Mouse (Mus musculus) midbrain, embryonic 10.5 days (tissue): Measurements from ENCODE around the gene Osbpl10. TPM values are rescaled to one million over a fixed set of nuclear protein-coding genes. Genes with fewer than 3 reads are reported as not detected.

ENCODE experiments used
- DNase-seq: peaks from one replicate; pipeline ENCODE4 v3.0.0-alpha.2; 2017; ENCODE audit warnings: low spot score
- H3K27ac ChIP-seq: fragments of 300-500 bp; sonication (generic); replicated peaks from 2 replicates; pipeline ENCODE4 v1.5.1; 2016; ENCODE audit warnings: mild to moderate bottlenecking
- H3K27me3 ChIP-seq: fragments of 300-500 bp; sonication (generic); 2 replicates; pipeline ENCODE4 v1.6.1; 2016; ENCODE audit warnings: low read depth, mild to moderate bottlenecking; ENCODE audit not compliant: poor library complexity, severe bottlenecking
- H3K36me3 ChIP-seq: fragments of 300-500 bp; sonication (generic); 2 replicates; pipeline ENCODE4 v1.6.1; 2016; ENCODE audit warnings: mild to moderate bottlenecking, moderate library complexity
- H3K4me1 ChIP-seq: fragments of 300-500 bp; sonication (generic); 2 replicates; pipeline ENCODE4 v1.6.1; 2016
- H3K4me3 ChIP-seq: fragments of 300-500 bp; sonication (generic); 2 replicates; pipeline ENCODE4 v1.5.1; 2016; ENCODE audit warnings: mild to moderate bottlenecking, moderate library complexity
- H3K9me3 ChIP-seq: fragments of 300-500 bp; sonication (generic); replicated peaks from 2 replicates; pipeline ENCODE4 v1.6.1; 2016; ENCODE audit warnings: mild to moderate bottlenecking
- WGBS: fragments of 180-500 bp; shearing (Covaris S2); methylation state at CpG from one replicate; pipeline ENCODE4 v1.1.7; 2016; 5-methylcytosine and 5-hydroxymethylcytosine counted together
- polyA plus RNA-seq: library from polyadenylated mRNA; unstranded; fragments of >200 nt; fragmentation: Nextera tagmentation; extraction: Ambion mirVana; gene quantifications from 2 replicates; pipeline ENCODE4 v1.2.1, GENCODE M21; 2016

Osbpl10 gene
- polyA plus RNA-seq, 1 experiment from 2014 or later = 1.5 TPM

DNA sequence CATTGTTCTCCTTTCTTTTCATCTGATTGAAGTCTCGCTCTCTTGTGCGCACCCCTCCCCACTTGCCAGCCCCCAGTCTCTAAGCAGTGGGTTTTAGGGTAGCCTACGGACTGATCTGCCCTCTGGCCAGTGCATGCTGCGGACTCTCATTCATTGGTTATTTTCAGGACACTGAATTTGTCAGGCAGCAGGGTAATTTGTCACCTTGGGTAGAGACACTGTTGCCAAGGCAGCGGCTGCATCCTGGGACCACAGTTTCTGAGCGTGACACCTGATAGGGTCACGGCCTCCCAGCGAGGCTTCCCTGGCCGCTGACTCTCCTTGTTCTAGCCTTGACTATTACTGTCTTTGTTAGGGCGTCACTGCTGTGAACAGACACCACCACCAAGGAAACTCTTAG is 149.0 kb downstream of the Osbpl10 start:
- no peak overlapping the region for H3K4me3 ChIP-seq
- DNase-seq = peak; percentile 16
- H3K27me3 ChIP-seq = no peaks in the 10 kb centered on the region

DNA sequence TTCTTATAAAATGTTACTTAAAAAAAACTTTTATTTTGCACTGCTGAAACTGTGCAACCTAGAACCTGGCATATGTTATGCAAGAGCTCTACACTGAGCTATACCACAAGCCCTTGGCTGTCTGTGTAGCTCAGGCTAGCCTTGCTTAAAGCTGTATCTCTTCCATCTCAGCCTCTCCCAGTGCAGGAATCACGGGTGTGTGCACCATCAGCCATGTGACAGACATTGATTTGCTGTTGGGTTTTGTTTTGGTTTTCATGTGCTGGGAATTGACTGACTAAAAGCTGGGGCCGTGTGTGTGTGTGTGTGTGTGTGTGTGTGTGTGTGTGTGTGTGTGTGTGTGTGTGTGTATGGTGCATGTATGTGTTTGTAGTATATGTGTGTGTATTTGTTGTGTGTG is 155.6 kb downstream of the Osbpl10 start:
- no peak overlapping the region for H3K4me3 ChIP-seq
- H3K27ac ChIP-seq = no peak overlapping the region
- H3K36me3 ChIP-seq = no peaks in the 10 kb centered on the region
- no peaks in the 10 kb centered on the region for H3K27me3 ChIP-seq
- DNase-seq = no peak
- H3K9me3 ChIP-seq = no peaks in the 10 kb centered on the region
- peaks cover 21% of the 10 kb centered on the region for H3K4me1 ChIP-seq
- WGBS = 83% methylated on average over 2 of the region's 2 CpGs

More for the DNA sequence above, 149.0 kb downstream of the Osbpl10 start:
- H3K9me3 ChIP-seq = no peaks in the 10 kb centered on the region
- WGBS = 50% methylated on average over 10 of the region's 10 CpGs
- H3K4me1 ChIP-seq = peaks cover 18% of the 10 kb centered on the region
- peak overlapping the region; percentile 29 for H3K27ac ChIP-seq
- H3K36me3 ChIP-seq = no peaks in the 10 kb centered on the region

GRCm38 (mm10) chr9:115134736-115135135 is 156.4 kb downstream of the Osbpl10 start:
- Histone ChIP-seq H3K9me3 (no peaks in the 10 kb centered on the region), H3K36me3 (no peaks in the 10 kb centered on the region), H3K4me3 (no peak overlapping the region), H3K4me1 (peaks cover 21% of the 10 kb centered on the region), H3K27ac (no peak overlapping the region), H3K27me3 (no peaks in the 10 kb centered on the region)
- WGBS = 72% methylated on average over 4 of the region's 4 CpGs
- DNase-seq = no peak

DNA sequence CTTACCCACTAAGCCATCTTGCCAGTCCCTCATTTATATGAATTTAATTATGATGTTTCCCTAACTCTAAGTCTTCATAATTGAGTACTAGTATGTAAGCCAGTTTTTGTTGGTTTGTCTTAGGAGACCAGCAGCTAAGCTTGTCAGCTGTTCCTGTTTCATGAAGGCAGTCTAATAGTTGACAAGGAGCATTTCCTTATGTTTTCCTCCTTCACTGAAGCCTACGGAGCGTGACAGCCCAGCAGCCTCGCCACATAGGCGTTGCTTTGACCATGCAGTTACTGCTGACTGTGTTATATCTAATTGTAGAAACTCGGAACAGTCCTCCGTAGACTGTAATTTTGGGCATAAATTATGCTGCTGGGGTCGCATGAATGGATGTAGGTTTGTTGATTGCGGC is 157.0 kb downstream of the Osbpl10 start:
- Histone ChIP-seq H3K27me3 (no peaks in the 10 kb centered on the region), H3K9me3 (no peaks in the 10 kb centered on the region), H3K27ac (no peak overlapping the region), H3K4me3 (no peak overlapping the region), H3K36me3 (no peaks in the 10 kb centered on the region), H3K4me1 (peaks cover 21% of the 10 kb centered on the region)
- DNase-seq = no peak
- 85% methylated on average over 8 of the region's 8 CpGs for WGBS

GRCm38 (mm10) chr9:115137858-115138257 is 159.5 kb downstream of the Osbpl10 start:
- no peak overlapping the region for H3K27ac ChIP-seq
- 76% methylated on average over 3 of the region's 3 CpGs for WGBS
- H3K4me1 ChIP-seq = peaks cover 21% of the 10 kb centered on the region
- no peak overlapping the region for H3K4me3 ChIP-seq
- H3K27me3 ChIP-seq = no peaks in the 10 kb centered on the region
- H3K36me3 ChIP-seq = no peaks in the 10 kb centered on the region
- H3K9me3 ChIP-seq = no peaks in the 10 kb centered on the region
- no peak for DNase-seq

- Histone ChIP-seq H3K27ac (no peak overlapping the region), H3K4me1 (peaks cover 18% of the 10 kb centered on the region), H3K27me3 (no peaks in the 10 kb centered on the region), H3K36me3 (no peaks in the 10 kb centered on the region), H3K4me3 (no peak overlapping the region), H3K9me3 (no peaks in the 10 kb centered on the region)
- DNase-seq = no peak
- 84% methylated on average over 14 of the region's 14 CpGs for WGBS
These were observed 161.4 kb downstream of the Osbpl10 start for GRCm38 (mm10) chr9:115139597-115140332.

GRCm38 (mm10) chr9:115147141-115147540 is 168.8 kb downstream of the Osbpl10 start:
- DNase-seq = no peak
- H3K9me3 ChIP-seq = peaks cover 18% of the 10 kb centered on the region
- H3K4me1 ChIP-seq = no peaks in the 10 kb centered on the region
- no peak overlapping the region for H3K27ac ChIP-seq
- WGBS = 89% methylated on average over 5 of the region's 5 CpGs
- no peaks in the 10 kb centered on the region for H3K36me3 ChIP-seq
- no peaks in the 10 kb centered on the region for H3K27me3 ChIP-seq
- no peak overlapping the region for H3K4me3 ChIP-seq

DNA sequence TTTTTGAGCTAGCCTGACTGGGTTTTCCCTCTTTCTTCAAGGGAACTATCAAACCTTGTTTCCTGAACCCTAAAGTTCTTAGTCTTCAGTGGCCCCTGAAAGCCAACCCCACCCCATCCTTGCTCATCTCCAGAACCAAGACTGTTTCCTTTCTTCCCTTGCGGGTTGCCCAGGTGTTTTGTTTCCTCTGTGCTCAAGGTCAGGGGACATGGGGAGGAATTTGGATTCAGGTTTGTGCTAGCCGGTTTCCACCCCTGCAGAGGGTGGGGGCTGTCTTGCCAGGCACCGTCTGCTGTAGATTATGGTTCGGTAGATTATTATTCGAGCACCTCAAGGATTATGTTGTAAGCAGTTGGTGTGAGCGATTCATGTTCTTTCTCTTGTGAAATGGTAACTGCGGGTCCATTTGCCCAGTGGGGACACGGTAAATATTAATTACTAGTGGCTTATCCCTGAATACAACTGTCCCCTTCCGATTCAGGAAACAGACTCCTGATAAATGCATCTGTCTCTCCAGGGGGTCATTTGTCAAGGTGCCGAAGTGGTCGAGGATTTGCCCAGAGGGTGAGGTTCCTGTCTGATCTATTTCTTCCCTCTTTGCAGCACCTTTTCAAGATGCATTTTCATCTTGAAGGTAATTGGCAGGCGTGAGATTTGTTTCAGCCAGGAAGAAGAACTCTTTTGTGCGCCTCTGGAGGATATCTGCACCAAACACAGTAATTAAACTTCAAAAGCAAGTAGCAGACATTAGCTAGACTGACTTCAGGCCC is 169.4 kb downstream of the Osbpl10 start:
- H3K36me3 ChIP-seq = no peaks in the 10 kb centered on the region
- 85% methylated on average over 13 of the region's 13 CpGs for WGBS

GRCm38 (mm10) chr9:115149011-115149756 is 170.8 kb downstream of the Osbpl10 start:
- H3K36me3 ChIP-seq = no peaks in the 10 kb centered on the region
- H3K9me3 ChIP-seq = peaks cover 30% of the 10 kb centered on the region
- H3K27me3 ChIP-seq = no peaks in the 10 kb centered on the region
- H3K4me1 ChIP-seq = no peaks in the 10 kb centered on the region
- no peak overlapping the region for H3K27ac ChIP-seq
- 91% methylated on average over 18 of the region's 18 CpGs for WGBS
- no peak for DNase-seq
- H3K4me3 ChIP-seq = no peak overlapping the region

More for the DNA sequence above, 169.4 kb downstream of the Osbpl10 start:
- Histone ChIP-seq H3K27me3 (no peaks in the 10 kb centered on the region), H3K27ac (no peak overlapping the region), H3K4me3 (no peak overlapping the region), H3K9me3 (peaks cover 25% of the 10 kb centered on the region), H3K4me1 (no peaks in the 10 kb centered on the region)
- DNase-seq = no peak

DNA sequence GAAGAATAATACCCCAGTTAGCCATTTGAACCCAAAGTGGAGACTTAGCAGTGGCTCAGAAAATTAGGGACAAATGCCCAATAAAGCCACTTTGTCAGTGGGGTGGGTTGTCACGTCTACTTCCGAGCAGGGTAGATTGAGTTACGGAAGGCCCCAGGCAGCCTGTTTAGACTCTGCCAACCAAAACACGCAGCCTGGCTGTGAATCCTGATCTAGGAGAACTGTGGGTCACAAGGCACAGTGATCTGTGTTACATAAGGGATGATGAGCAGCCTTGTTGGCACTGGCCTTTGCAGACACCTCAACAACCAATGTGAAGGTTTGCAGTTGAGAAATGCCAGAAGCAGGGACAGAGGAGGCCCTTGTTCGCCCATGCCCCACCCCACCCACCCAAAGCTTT is 183.2 kb downstream of the Osbpl10 start:
- no peak for DNase-seq
- Histone ChIP-seq H3K4me1 (0 out of 2 replicates have a peak, but pooled peaks cover 3% of the 10 kb centered on the region), H3K27ac (no peak overlapping the region), H3K36me3 (no peaks in the 10 kb centered on the region), H3K27me3 (no peaks in the 10 kb centered on the region), H3K9me3 (no peaks in the 10 kb centered on the region), H3K4me3 (no peak overlapping the region)
- 85% methylated on average over 5 of the region's 5 CpGs for WGBS

GRCm38 (mm10) chr9:115163031-115163430 is 184.7 kb downstream of the Osbpl10 start:
- Histone ChIP-seq H3K4me1 (0 out of 2 replicates have a peak, but pooled peaks cover 3% of the 10 kb centered on the region), H3K36me3 (no peaks in the 10 kb centered on the region), H3K4me3 (no peak overlapping the region), H3K27ac (no peak overlapping the region), H3K27me3 (no peaks in the 10 kb centered on the region), H3K9me3 (no peaks in the 10 kb centered on the region)
- WGBS = 70% methylated on average over 5 of the region's 5 CpGs
- peak; percentile 55 for DNase-seq

GRCm38 (mm10) chr9:115163693-115164092 is 185.3 kb downstream of the Osbpl10 start:
- 84% methylated on average over 8 of the region's 8 CpGs for WGBS
- no peak for DNase-seq
- no peak overlapping the region for H3K4me3 ChIP-seq
- H3K36me3 ChIP-seq = no peaks in the 10 kb centered on the region
- H3K27me3 ChIP-seq = no peaks in the 10 kb centered on the region
- no peak overlapping the region for H3K27ac ChIP-seq
- H3K9me3 ChIP-seq = no peaks in the 10 kb centered on the region
- 0 out of 2 replicates have a peak, but pooled peaks cover 3% of the 10 kb centered on the region for H3K4me1 ChIP-seq
